Mouse (Mus musculus) liver, embryonic 14.5 days (tissue): Measurements from ENCODE around the gene Scrt2.

ENCODE experiments used
- CTCF ChIP-seq: IDR thresholded peaks from 2 replicates; pipeline ENCODE4 v1.5.1; 2016; ENCODE audit warnings: antibody characterized with exemption, low read depth, control low read depth
- EP300 ChIP-seq: IDR thresholded peaks from 2 replicates; pipeline ENCODE4 v1.6.1; 2016; ENCODE audit warnings: antibody characterized with exemption, low read depth

GRCm38 (mm10) chr2:152081641-152082448 is 516 bp downstream of the Scrt2 start:
- TF ChIP-seq CTCF (no peak), EP300 (no peak)
